Mouse (Mus musculus): ENCODE measurements around the gene Krt36. TPM values are rescaled to one million over a fixed set of nuclear protein-coding genes. Genes with fewer than 3 reads are reported as not detected.

Gene Krt36
- polyA plus RNA-seq, 1 experiment from 2014 or later = 1.2 TPM

GRCm38 (mm10) chr11:100121466-100121865, 16.0 kb upstream of the Krt36 start, which contains the start of gene Krt13:
TSS of gene Krt13 (minus strand) at chr11:100121566.
- H3K36me3 ChIP-seq (ENCODE audit: insufficient read depth, low read length) = no peaks in the 10 kb centered on the region
- H3K27ac ChIP-seq = no peak within 1 kb of the TSS
- H3K27me3 ChIP-seq (ENCODE audit: insufficient read depth, low read length) = no peaks in the 10 kb centered on the region
- no peak for ATAC-seq (replicated peaks; ENCODE audit: low FRiP score, low read depth)
- H3K4me3 ChIP-seq (replicated peaks; ENCODE audit: low read depth, low read length) = no peak within 1 kb of the TSS
- TF ChIP-seq CTCF (IDR thresholded peaks at IDR 0.05; ENCODE audit: low read depth) = no peak
- no peaks in the 10 kb centered on the region for H3K4me1 ChIP-seq (replicated peaks; ENCODE audit: insufficient read depth, low read length)
- H3K9me3 ChIP-seq (replicated peaks; ENCODE audit: low read length) = no peaks in the 10 kb centered on the region
- WGBS = 80% methylated on average over 3 of the region's 3 CpGs
- no peak within 1 kb of the TSS for H3K4me2 ChIP-seq (ENCODE audit: low read length)
- no peak for DNase-seq (ENCODE audit: low spot score)
- H3K9ac ChIP-seq (ENCODE audit: low read depth, low read length) = no peak within 1 kb of the TSS

DNA sequence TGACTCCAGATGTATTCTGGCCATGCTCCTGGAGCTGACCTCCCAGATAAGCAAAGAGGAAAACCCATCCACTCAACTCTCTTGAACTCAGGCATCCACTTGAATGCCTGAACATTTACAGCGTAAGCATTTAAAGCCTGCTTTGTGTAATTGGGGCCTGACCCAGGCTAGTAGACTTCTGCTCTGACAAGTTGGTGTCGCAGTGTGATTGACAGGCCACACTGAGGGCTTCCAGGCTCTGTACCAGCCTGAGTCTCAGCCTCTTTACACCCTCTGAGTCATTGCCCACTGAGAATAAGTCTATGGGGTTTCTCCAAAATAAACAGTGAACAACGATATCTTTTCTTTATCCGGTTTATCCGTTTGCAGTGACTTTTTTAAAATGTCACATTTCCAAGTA, 14.9 kb upstream of the Krt36 start:
- H3K27me3 ChIP-seq (ENCODE audit: insufficient read depth, low read length) = no peaks in the 10 kb centered on the region
- WGBS = 63% methylated on average over 5 of the region's 5 CpGs
- H3K9me3 ChIP-seq (replicated peaks; ENCODE audit: low read length) = no peaks in the 10 kb centered on the region
- ATAC-seq (replicated peaks; ENCODE audit: low FRiP score, low read depth) (no peak), DNase-seq (ENCODE audit: low spot score) (no peak)
- no peak overlapping the region for H3K4me2 ChIP-seq (ENCODE audit: low read length)
- no peak overlapping the region for H3K9ac ChIP-seq (ENCODE audit: low read depth, low read length)
- no peaks in the 10 kb centered on the region for H3K4me1 ChIP-seq (replicated peaks; ENCODE audit: insufficient read depth, low read length)
- no peak for TF ChIP-seq CTCF (IDR thresholded peaks at IDR 0.05; ENCODE audit: low read depth)
- H3K36me3 ChIP-seq (ENCODE audit: insufficient read depth, low read length) = no peaks in the 10 kb centered on the region
- no peak overlapping the region for H3K27ac ChIP-seq
- H3K4me3 ChIP-seq (replicated peaks; ENCODE audit: low read depth, low read length) = no peak overlapping the region

DNA sequence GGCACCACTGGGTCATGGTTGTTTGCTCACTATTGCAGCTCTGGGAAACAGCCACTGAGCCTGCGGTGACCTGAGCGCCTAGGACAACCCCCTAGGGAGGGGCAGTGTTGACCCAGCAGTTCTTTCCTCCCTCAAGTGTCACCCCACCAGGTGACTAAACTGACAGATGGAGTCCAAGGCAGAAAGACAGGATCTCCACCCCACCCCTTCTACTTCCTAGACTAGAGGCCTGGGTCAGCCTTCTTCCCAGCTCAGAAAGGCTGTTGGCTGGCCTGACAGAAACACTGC, 8.3 kb upstream of the Krt36 start:
- Histone ChIP-seq H3K9ac (ENCODE audit: low read depth, low read length) (no peak overlapping the region), H3K4me3 (replicated peaks; ENCODE audit: low read depth, low read length) (no peak overlapping the region), H3K9me3 (replicated peaks; ENCODE audit: low read length) (no peaks in the 10 kb centered on the region), H3K36me3 (ENCODE audit: insufficient read depth, low read length) (no peaks in the 10 kb centered on the region), H3K27ac (no peak overlapping the region), H3K4me1 (replicated peaks; ENCODE audit: insufficient read depth, low read length) (no peaks in the 10 kb centered on the region), H3K27me3 (ENCODE audit: insufficient read depth, low read length) (no peaks in the 10 kb centered on the region), H3K4me2 (ENCODE audit: low read length) (no peak overlapping the region)
- ATAC-seq (replicated peaks; ENCODE audit: low FRiP score, low read depth) = no peak
- 52% methylated on average over 2 of the region's 2 CpGs for WGBS
- no peak for DNase-seq (ENCODE audit: low spot score)
- no peak for TF ChIP-seq CTCF (IDR thresholded peaks at IDR 0.05; ENCODE audit: low read depth)

- H3K27me3 ChIP-seq (ENCODE audit: insufficient read depth, low read length) = no peaks in the 10 kb centered on the region
- ATAC-seq (replicated peaks; ENCODE audit: low FRiP score, low read depth) (no peak), DNase-seq (ENCODE audit: low spot score) (no peak)
- no peak overlapping the region for H3K27ac ChIP-seq
- H3K4me3 ChIP-seq (replicated peaks; ENCODE audit: low read depth, low read length) = no peak overlapping the region
- H3K36me3 ChIP-seq (ENCODE audit: insufficient read depth, low read length) = no peaks in the 10 kb centered on the region
- H3K4me1 ChIP-seq (replicated peaks; ENCODE audit: insufficient read depth, low read length) = no peaks in the 10 kb centered on the region
- no peak overlapping the region for H3K9ac ChIP-seq (ENCODE audit: low read depth, low read length)
- H3K4me2 ChIP-seq (ENCODE audit: low read length) = no peak overlapping the region
- no peaks in the 10 kb centered on the region for H3K9me3 ChIP-seq (replicated peaks; ENCODE audit: low read length)
- WGBS = 70% methylated on average over 11 of the region's 11 CpGs
- TF ChIP-seq CTCF (IDR thresholded peaks at IDR 0.05; ENCODE audit: low read depth) = peak; percentile 20; the same call in 1 of the 2 replicates
These were observed 7.7 kb upstream of the Krt36 start for GRCm38 (mm10) chr11:100112935-100113741.

DNA sequence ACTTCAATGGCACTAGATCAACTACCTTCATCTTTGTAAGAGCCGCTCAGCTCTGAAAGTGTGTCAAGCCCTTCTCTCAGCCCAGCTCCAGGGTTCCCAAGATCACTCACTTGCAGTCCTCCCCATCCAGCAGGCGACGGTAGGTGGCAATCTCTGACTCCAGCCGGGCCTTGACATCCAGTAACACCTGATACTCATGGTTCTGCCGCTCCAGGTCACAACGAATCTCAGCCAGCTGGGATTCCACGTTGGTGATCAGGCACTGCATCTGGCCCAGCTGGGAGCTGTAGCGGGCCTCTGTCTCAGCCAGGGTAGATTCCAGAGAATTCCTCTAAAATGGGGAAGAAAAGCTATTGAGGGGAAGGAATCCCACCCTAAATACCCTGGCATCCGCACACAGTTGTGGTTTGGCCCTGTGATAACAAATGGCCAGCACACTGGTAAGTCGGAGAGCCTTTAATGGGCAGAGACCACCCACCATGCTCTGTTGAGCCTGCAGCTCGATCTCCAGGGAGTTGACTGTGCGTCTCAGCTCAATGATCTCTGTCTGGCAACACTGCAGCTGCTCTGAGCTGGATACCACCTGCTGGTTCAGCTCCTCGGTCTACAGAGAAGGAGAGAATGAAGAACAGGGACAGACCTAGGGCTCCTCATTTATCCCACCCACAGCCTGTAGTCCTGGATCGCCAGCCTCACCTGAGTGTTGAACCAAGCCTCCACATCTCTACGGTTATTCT, 2.6 kb downstream of the Krt36 start:
- WGBS = 34% methylated on average over 15 of the region's 15 CpGs
- Histone ChIP-seq H3K4me2 (ENCODE audit: low read length) (no peak overlapping the region), H3K4me3 (replicated peaks; ENCODE audit: low read depth, low read length) (no peak overlapping the region), H3K27ac (no peak overlapping the region), H3K4me1 (replicated peaks; ENCODE audit: insufficient read depth, low read length) (0 out of 2 replicates have a peak, but pooled peaks cover 4% of the 10 kb centered on the region), H3K9me3 (replicated peaks; ENCODE audit: low read length) (no peaks in the 10 kb centered on the region), H3K27me3 (ENCODE audit: insufficient read depth, low read length) (no peaks in the 10 kb centered on the region), H3K9ac (ENCODE audit: low read depth, low read length) (no peak overlapping the region), H3K36me3 (ENCODE audit: insufficient read depth, low read length) (no peaks in the 10 kb centered on the region)
- peak; percentile 67 for ATAC-seq (replicated peaks; ENCODE audit: low FRiP score, low read depth)
- peak; percentile 37 for TF ChIP-seq CTCF (IDR thresholded peaks at IDR 0.05; ENCODE audit: low read depth)
- DNase-seq (ENCODE audit: low spot score) = peak; percentile 75

DNA sequence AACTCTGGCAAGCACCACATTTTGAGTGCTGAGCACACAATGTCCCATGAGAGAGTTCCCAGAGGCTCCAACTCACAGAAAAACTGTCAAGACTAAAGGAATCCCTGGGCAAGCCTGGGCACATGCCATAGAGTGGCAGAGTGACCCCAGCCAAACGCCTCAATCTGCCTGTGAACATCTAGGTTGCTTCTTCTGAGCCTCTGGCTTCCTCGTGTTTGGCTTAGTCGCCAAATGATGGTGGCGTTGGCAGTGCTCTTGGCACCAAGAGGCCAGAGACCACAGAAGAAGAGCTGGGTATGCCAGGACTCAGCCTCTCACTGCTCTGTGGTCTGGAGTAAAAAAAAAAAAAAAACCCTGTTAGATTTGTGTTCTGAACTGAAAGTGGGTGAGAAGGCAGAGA, 5.0 kb downstream of the Krt36 start:
- no peak overlapping the region for H3K4me3 ChIP-seq (replicated peaks; ENCODE audit: low read depth, low read length)
- H3K9ac ChIP-seq (ENCODE audit: low read depth, low read length) = no peak overlapping the region
- no peak for TF ChIP-seq CTCF (IDR thresholded peaks at IDR 0.05; ENCODE audit: low read depth)
- ATAC-seq (replicated peaks; ENCODE audit: low FRiP score, low read depth) (no peak), DNase-seq (ENCODE audit: low spot score) (no peak)
- 80% methylated on average over 4 of the region's 4 CpGs for WGBS
- no peaks in the 10 kb centered on the region for H3K36me3 ChIP-seq (ENCODE audit: insufficient read depth, low read length)
- H3K9me3 ChIP-seq (replicated peaks; ENCODE audit: low read length) = no peaks in the 10 kb centered on the region
- H3K4me1 ChIP-seq (replicated peaks; ENCODE audit: insufficient read depth, low read length) = 0 out of 2 replicates have a peak, but pooled peaks cover 4% of the 10 kb centered on the region
- no peak overlapping the region for H3K27ac ChIP-seq
- no peak overlapping the region for H3K4me2 ChIP-seq (ENCODE audit: low read length)
- H3K27me3 ChIP-seq (ENCODE audit: insufficient read depth, low read length) = no peaks in the 10 kb centered on the region

Measured in kidney, postnatal 0 days (tissue).